Mouse (Mus musculus) MEL (cell line): ENCODE data around the gene Retn. TPM values are rescaled to one million over a fixed set of nuclear protein-coding genes. Genes with fewer than 3 reads are reported as not detected.

ENCODE experiments used
- DNase-seq: peaks from one replicate; pipeline ENCODE4 v3.0.0; 2011; ENCODE audit warnings: low read depth, low spot score
- H3K27ac ChIP-seq: 2 replicates; pipeline ENCODE4 v1.5.1; 2012; ENCODE audit warnings: low read depth, mild to moderate bottlenecking, control low read depth, low read length, moderate library complexity; ENCODE audit not compliant: control insufficient read depth
- H3K27me3 ChIP-seq, 2 experiments: fragments of 150-350 bp in 1 of 2; sonication (generic) in 1 of 2; 2 replicates each; pipeline ENCODE4 v1.6.1; 2012; ENCODE audit warnings: low read length in 2 of 2, mild to moderate bottlenecking in 2 of 2, improper control_type of control experiment in 1 of 2, moderate library complexity in 1 of 2; ENCODE audit not compliant: insufficient read depth in 2 of 2, control insufficient read depth in 1 of 2
- H3K36me3 ChIP-seq, 2 experiments: 2 replicates each; pipeline ENCODE4 v1.6.1; 2012 to 2014; ENCODE audit warnings: low read length in 2 of 2, improper control_type of control experiment in 1 of 2, inconsistent platforms in 1 of 2, mild to moderate bottlenecking in 1 of 2; ENCODE audit not compliant: insufficient read depth in 2 of 2, control insufficient read depth in 1 of 2
- H3K4me1 ChIP-seq, 2 experiments: fragments of 150-350 bp in 1 of 2; sonication (generic) in 1 of 2; 2 replicates each; pipeline ENCODE4 v1.6.1; 2012; ENCODE audit warnings: low read length in 2 of 2, improper control_type of control experiment in 1 of 2, mild to moderate bottlenecking in 1 of 2; ENCODE audit not compliant: insufficient read depth in 2 of 2, control insufficient read depth in 1 of 2
- H3K4me3 ChIP-seq, 2 experiments: fragments of 150-350 bp in 1 of 2; sonication (generic) in 1 of 2; 2 replicates each; pipeline ENCODE4 v1.5.1; 2012; ENCODE audit warnings: low read depth in 2 of 2, low read length in 2 of 2, mild to moderate bottlenecking in 2 of 2, moderate library complexity in 2 of 2, control low read depth in 1 of 2, improper control_type of control experiment in 1 of 2; ENCODE audit not compliant: control insufficient read depth in 1 of 2, insufficient read depth in 1 of 2
- H3K79me2 ChIP-seq: 2 replicates; pipeline ENCODE4 v1.6.1; 2012; ENCODE audit warnings: mild to moderate bottlenecking, low read length, moderate library complexity; ENCODE audit not compliant: control insufficient read depth, poor library complexity, insufficient read depth
- H3K9ac ChIP-seq: 2 replicates; pipeline ENCODE4 v1.6.1; 2012; ENCODE audit warnings: low read depth, mild to moderate bottlenecking, control low read depth, low read length, moderate library complexity; ENCODE audit not compliant: control insufficient read depth, poor library complexity, severe bottlenecking
- H3K9me3 ChIP-seq: fragments of 150-350 bp; sonication (generic); replicated peaks from 2 replicates; pipeline ENCODE4 v1.6.1; 2012; ENCODE audit warnings: mild to moderate bottlenecking, low read length, improper control_type of control experiment, moderate library complexity; ENCODE audit not compliant: insufficient read depth
- BHLHE40 ChIP-seq: IDR thresholded peaks from 2 replicates; pipeline ENCODE4 v1.6.1; 2012; ENCODE audit warnings: low read depth, mild to moderate bottlenecking, inconsistent platforms, low read length, improper control_type of control experiment, borderline replicate concordance
- E2F4 ChIP-seq: IDR thresholded peaks from 2 replicates; pipeline ENCODE4 v1.6.1; 2011; ENCODE audit warnings: low read depth, low read length, improper control_type of control experiment, borderline replicate concordance
- ETS1 ChIP-seq: IDR thresholded peaks from 2 replicates; pipeline ENCODE4 v1.6.1; 2012; ENCODE audit warnings: low read depth, mild to moderate bottlenecking, inconsistent platforms, low read length, improper control_type of control experiment, moderate library complexity
- GATA1 ChIP-seq: IDR thresholded peaks from 2 replicates; pipeline ENCODE4 v1.6.1; 2011; ENCODE audit warnings: low read depth, low read length, improper control_type of control experiment
- MAFK ChIP-seq: IDR thresholded peaks from 2 replicates; pipeline ENCODE4 v1.6.1; 2011; ENCODE audit warnings: low read depth, mild to moderate bottlenecking, low read length, improper control_type of control experiment, borderline replicate concordance
- MAX ChIP-seq: IDR thresholded peaks from 2 replicates; pipeline ENCODE4 v1.6.1; 2011; ENCODE audit warnings: low read length, improper control_type of control experiment
- MAZ ChIP-seq: IDR thresholded peaks from 2 replicates; pipeline ENCODE4 v1.6.1; 2012; ENCODE audit warnings: low read depth, mild to moderate bottlenecking, inconsistent platforms, low read length, improper control_type of control experiment
- MEF2A ChIP-seq: IDR thresholded peaks from 2 replicates; pipeline ENCODE4 v1.6.1; 2014; ENCODE audit warnings: low read depth, mild to moderate bottlenecking, inconsistent platforms, low read length, improper control_type of control experiment; ENCODE audit not compliant: poor library complexity, insufficient replicate concordance, severe bottlenecking; ENCODE audit errors: extremely low read depth
- MXI1 ChIP-seq: IDR thresholded peaks from 2 replicates; pipeline ENCODE4 v1.6.1; 2011; ENCODE audit warnings: mild to moderate bottlenecking, low read depth, low read length, improper control_type of control experiment
- MYB ChIP-seq: IDR thresholded peaks from 2 replicates; pipeline ENCODE4 v1.6.1; 2011; ENCODE audit warnings: mild to moderate bottlenecking, low read depth, low read length, improper control_type of control experiment
- MYC ChIP-seq: IDR thresholded peaks from 2 replicates; pipeline ENCODE4 v1.6.1; 2011; ENCODE audit warnings: low read depth, mild to moderate bottlenecking, low read length, improper control_type of control experiment, moderate library complexity
- NELFE ChIP-seq: IDR thresholded peaks from 2 replicates; pipeline ENCODE4 v1.6.1; 2011; ENCODE audit warnings: low read depth, low read length, improper control_type of control experiment
- NRF1 ChIP-seq: IDR thresholded peaks from 2 replicates; pipeline ENCODE4 v1.6.1; 2014; ENCODE audit warnings: low read depth, mild to moderate bottlenecking, inconsistent platforms, low read length, improper control_type of control experiment, moderate library complexity; ENCODE audit not compliant: poor library complexity, insufficient read depth, severe bottlenecking
- POLR2AphosphoS5 ChIP-seq: IDR thresholded peaks from 2 replicates; pipeline ENCODE4 v1.6.1; 2012; ENCODE audit warnings: low read depth, borderline replicate concordance, mild to moderate bottlenecking, inconsistent platforms, low read length, moderate library complexity, mixed read lengths
- RCOR1 ChIP-seq: IDR thresholded peaks from 2 replicates; pipeline ENCODE4 v1.6.1; 2012; ENCODE audit warnings: low read depth, mild to moderate bottlenecking, inconsistent platforms, low read length, improper control_type of control experiment
- TBP ChIP-seq: IDR thresholded peaks from 2 replicates; pipeline ENCODE4 v1.8.0; 2011; ENCODE audit warnings: low read depth, low read length, improper control_type of control experiment
- TCF12 ChIP-seq: IDR thresholded peaks from 2 replicates; pipeline ENCODE4 v1.6.1; 2014; ENCODE audit warnings: low read depth, mild to moderate bottlenecking, inconsistent platforms, low read length, improper control_type of control experiment, moderate library complexity
- UBTF ChIP-seq: IDR thresholded peaks from 2 replicates; pipeline ENCODE4 v1.6.1; 2012; ENCODE audit warnings: low read depth, mild to moderate bottlenecking, inconsistent platforms, low read length, improper control_type of control experiment, moderate library complexity, borderline replicate concordance; ENCODE audit not compliant: insufficient read depth
- USF1 ChIP-seq: IDR thresholded peaks from 2 replicates; pipeline ENCODE4 v1.6.1; 2014; ENCODE audit warnings: low read depth, mild to moderate bottlenecking, inconsistent platforms, low read length, improper control_type of control experiment, moderate library complexity
- USF2 ChIP-seq, 2 experiments: IDR thresholded peaks; 2 replicates each; pipeline ENCODE4 v1.6.1; 2011 to 2012; ENCODE audit warnings: improper control_type of control experiment in 2 of 2, low read length in 2 of 2, borderline replicate concordance in 1 of 2, inconsistent platforms in 1 of 2, low read depth in 1 of 2, mild to moderate bottlenecking in 1 of 2; ENCODE audit not compliant: insufficient read depth in 1 of 2
- ZC3H11A ChIP-seq: IDR thresholded peaks from 2 replicates; pipeline ENCODE4 v1.6.1; 2012; ENCODE audit warnings: low read depth, mild to moderate bottlenecking, inconsistent platforms, low read length, improper control_type of control experiment
- ZKSCAN1 ChIP-seq: IDR thresholded peaks from 2 replicates; pipeline ENCODE4 v1.6.1; 2012; ENCODE audit warnings: low read depth, mild to moderate bottlenecking, inconsistent platforms, low read length, improper control_type of control experiment, moderate library complexity
- ZMIZ1 ChIP-seq: IDR thresholded peaks from 2 replicates; pipeline ENCODE4 v1.6.1; 2012; ENCODE audit warnings: low read depth, mild to moderate bottlenecking, inconsistent platforms, low read length, improper control_type of control experiment, moderate library complexity
- ZNF384 ChIP-seq: IDR thresholded peaks from 2 replicates; pipeline ENCODE4 v1.6.1; 2012; ENCODE audit warnings: low read depth, mild to moderate bottlenecking, inconsistent platforms, low read length, improper control_type of control experiment
- polyA plus RNA-seq, 2 experiments: library from polyadenylated mRNA; stranded (reverse) in 1 of 2; unstranded in 1 of 2; fragments of >175 nt in 1 of 2; fragments of >200 nt in 1 of 2; gene quantifications; 2 replicates each; pipeline versions ENCODE4 v1.2.1 to v1.2.4; 2012; ENCODE audit warnings: low replicate concordance in 2 of 2, low read depth in 1 of 2; ENCODE audit not compliant: insufficient read length in 2 of 2, insufficient read depth in 1 of 2, missing spikeins in 1 of 2
- total RNA-seq: library from RNA; depleted of rRNA; stranded (reverse); fragments of 300-350 nt; gene quantifications from 2 replicates; pipeline ENCODE4 v1.2.3, GENCODE M21; 2012

The Retn gene
- total and polyA plus RNA-seq, 3 experiments, result 0.23 to 1.1 TPM; not detected in 1

- peaks cover 0 to 10% of the 10 kb centered on the region in 2 experiments; a peak in 1 of 4 replicates for H3K4me1 ChIP-seq
- H3K27ac ChIP-seq, result no peak within 1 kb of the TSS
- H3K27me3 ChIP-seq, result peaks cover 0 to 4% of the 10 kb centered on the region in 2 experiments; a peak in 1 of 4 replicates
- peaks cover 0 to 4% of the 10 kb centered on the region in 2 experiments; a peak in 2 of 4 replicates for H3K36me3 ChIP-seq
- H3K79me2 ChIP-seq, result no peaks in the 10 kb centered on the region
- TF ChIP-seq ZC3H11A (no peak), UBTF (no peak), ETS1 (no peak), TCF12 (no peak), ZMIZ1 (no peak), MEF2A (no peak), USF1 (no peak), MAX (no peak), MAFK (no peak), MXI1 (no peak), NELFE (no peak), POLR2AphosphoS5 (no peak), MAZ (no peak), TBP (no peak), E2F4 (no peak), USF2 (IDR thresholded peaks at IDR 0.05; ENCODE audit: borderline replicate concordance in 1 of 2, insufficient read depth in 1 of 2, low read depth in 1 of 2, low read length in 2 of 2) (no peak)
- peak within 1 kb of the TSS; percentile 21 for H3K9ac ChIP-seq
- H3K9me3 ChIP-seq, result no peaks in the 10 kb centered on the region
- no peak within 1 kb of the TSS for H3K4me3 ChIP-seq
- no peak for DNase-seq
Measured at GRCm38 (mm10) chr8:3665507-3665906, 9.9 kb downstream of the Retn start, which contains the start of gene Mcemp1. TSS of gene Mcemp1 (plus strand) at chr8:3665754.

GRCm38 (mm10) chr8:3670388-3670787 is 14.8 kb downstream of the Retn start:
- 0 out of 4 replicates have a peak, but pooled peaks cover 0 to 8% of the 10 kb centered on the region in 2 experiments for H3K4me1 ChIP-seq
- no peaks in the 10 kb centered on the region for H3K9me3 ChIP-seq
- no peak overlapping the region for H3K9ac ChIP-seq
- no peak overlapping the region for H3K27ac ChIP-seq
- H3K79me2 ChIP-seq, result no peaks in the 10 kb centered on the region
- H3K4me3 ChIP-seq, result no peak overlapping the region
- TF ChIP-seq USF2 (IDR thresholded peaks at IDR 0.05; ENCODE audit: borderline replicate concordance in 1 of 2, insufficient read depth in 1 of 2, low read depth in 1 of 2, low read length in 2 of 2) (no peak), ZC3H11A (no peak), ZKSCAN1 (no peak), MAFK (no peak), TBP (no peak), E2F4 (no peak), RCOR1 (no peak), MYC (no peak), ETS1 (no peak), MEF2A (no peak), POLR2AphosphoS5 (no peak), MAX (no peak), MAZ (no peak), GATA1 (no peak), BHLHE40 (no peak), MYB (no peak), ZNF384 (no peak), NRF1 (no peak)
- no peak for DNase-seq
- peaks cover 0 to 1% of the 10 kb centered on the region in 2 experiments; a peak in 2 of 4 replicates for H3K36me3 ChIP-seq
- H3K27me3 ChIP-seq, result peaks cover 0 to 4% of the 10 kb centered on the region in 2 experiments; a peak in 1 of 4 replicates
